Mouse (Mus musculus) olfactory bulb, adult 2 months (tissue): ENCODE results near the gene Tmem218.

ENCODE experiments used
- CTCF ChIP-seq: fragments of 200-500 bp; IDR thresholded peaks from 2 replicates; pipeline ENCODE4 v1.5.1; 2012; ENCODE audit warnings: low read depth, mild to moderate bottlenecking, low read length, moderate library complexity; ENCODE audit not compliant: insufficient read depth
- POLR2A ChIP-seq: fragments of 200-500 bp; IDR thresholded peaks from 2 replicates; pipeline ENCODE4 v1.6.1; 2012; ENCODE audit warnings: mild to moderate bottlenecking, low read depth, low read length, moderate library complexity; ENCODE audit not compliant: insufficient read depth

DNA sequence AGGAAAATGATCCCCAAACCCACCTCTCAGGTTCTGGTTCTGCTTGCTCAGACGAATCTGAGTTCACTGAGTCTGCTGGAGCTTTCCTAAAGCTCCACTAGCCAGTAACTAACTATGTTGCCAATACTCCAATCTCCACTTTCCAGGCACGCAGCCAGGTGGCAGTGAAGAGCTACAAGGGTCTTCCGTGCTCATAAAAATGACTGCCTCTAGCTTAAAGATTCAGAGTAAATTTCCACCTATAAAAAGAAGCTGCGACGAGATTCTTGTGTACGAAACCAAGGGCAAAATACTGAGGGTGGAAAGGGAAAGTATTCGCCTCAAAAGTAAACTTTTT is 47.8 kb downstream of the Tmem218 start:
- no peak for TF ChIP-seq CTCF
- TF ChIP-seq POLR2A = no peak
